Mouse (Mus musculus): ENCODE data around the gene Atf6b.

DNA sequence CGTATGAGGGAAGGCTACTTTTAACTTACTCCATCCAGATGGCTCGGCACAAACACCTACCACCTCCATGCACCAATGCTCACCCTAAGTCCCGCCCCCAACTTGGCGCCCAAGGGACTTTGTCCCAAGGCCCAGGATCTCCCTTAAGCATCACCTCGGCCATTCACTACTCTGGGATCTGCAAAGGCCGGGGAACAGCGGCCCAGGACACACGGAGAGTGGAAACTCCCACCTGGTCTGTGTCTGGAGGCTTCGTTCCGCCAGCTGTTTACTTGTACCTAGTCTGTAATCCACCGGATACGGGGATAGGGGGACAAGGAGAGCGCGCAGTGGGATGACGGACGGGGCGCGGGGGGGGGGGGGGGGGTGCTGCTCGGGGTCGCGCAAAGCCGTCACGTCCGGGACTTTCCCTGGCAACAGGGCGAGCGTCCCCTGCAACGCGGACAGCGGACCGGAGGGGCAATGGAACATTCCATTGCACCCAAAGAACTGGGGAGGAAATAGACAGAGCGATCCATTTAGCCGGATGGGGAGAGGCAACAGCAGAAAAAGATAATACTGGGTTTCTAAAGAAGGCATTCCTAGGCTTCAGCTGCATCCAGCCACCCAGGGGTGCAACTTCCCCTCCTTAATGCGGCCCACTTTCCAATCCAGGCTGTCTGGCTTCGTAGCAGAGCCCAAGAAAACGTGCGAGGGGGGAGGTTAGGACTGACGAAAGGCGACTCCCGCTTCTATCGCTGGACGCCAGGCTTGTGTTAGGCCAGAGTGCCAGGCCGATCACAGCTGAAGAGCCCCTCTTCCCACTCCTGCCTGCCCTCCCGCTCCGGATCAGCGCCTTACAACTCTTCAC is 19.6 kb upstream of the Atf6b start:
- 0 out of 2 replicates have a peak, but pooled peaks have one; percentile 2 for TF ChIP-seq CTCF (IDR thresholded peaks at IDR 0.05; ENCODE audit: insufficient read depth, low read depth, low read length)
- TF ChIP-seq POLR2A (IDR thresholded peaks at IDR 0.05; ENCODE audit: insufficient read depth, low read depth, low read length), result no peak; the same call in none of the 2 replicates

All from olfactory bulb, adult 2 months (tissue).